Mouse (Mus musculus) thymus, postnatal 4 days (tissue): ENCODE data around the gene Gata3.

Experiments used
- DNase-seq: peaks from one replicate; pipeline ENCODE4 v3.0.0; 2021

The Gata3 gene

GRCm38 (mm10) chr2:9885217-9885770, 4.5 kb downstream of the Gata3 start:
- no peak for DNase-seq

GRCm38 (mm10) chr2:9884533-9885216, 5.2 kb downstream of the Gata3 start:
- no peak for DNase-seq

GRCm38 (mm10) chr2:9883803-9884532, 5.9 kb downstream of the Gata3 start:
- DNase-seq = no peak

GRCm38 (mm10) chr2:9882926-9883802, 6.7 kb downstream of the Gata3 start:
- peak; percentile 59 for DNase-seq

- DNase-seq = peak; percentile 59
Measured at GRCm38 (mm10) chr2:9882371-9882925, 7.4 kb downstream of the Gata3 start.

GRCm38 (mm10) chr2:9881611-9882023, 8.2 kb downstream of the Gata3 start:
- peak; percentile 48 for DNase-seq

- peak; percentile 35 for DNase-seq
Measured at GRCm38 (mm10) chr2:9881051-9881591, 8.7 kb downstream of the Gata3 start, which contains the start of gene 4930412O13Rik. 4930412O13Rik (plus strand) TSS chr2:9881252.

- DNase-seq = no peak
Measured at GRCm38 (mm10) chr2:9880271-9880670, 9.6 kb downstream of the Gata3 start.

- DNase-seq = peak; percentile 96
Measured at GRCm38 (mm10) chr2:9879493-9879892, 10.3 kb downstream of the Gata3 start.

GRCm38 (mm10) chr2:9879092-9879491, 10.7 kb downstream of the Gata3 start:
- DNase-seq = no peak

- DNase-seq = peak; percentile 90
Measured at GRCm38 (mm10) chr2:9878564-9879081, 11.2 kb downstream of the Gata3 start.

GRCm38 (mm10) chr2:9877966-9878563, 11.8 kb downstream of the Gata3 start:
- DNase-seq = peak; percentile 67

- DNase-seq = peak; percentile 69
Measured at GRCm38 (mm10) chr2:9877326-9877690, 12.5 kb downstream of the Gata3 start.

- DNase-seq = peak; percentile 61
Measured at GRCm38 (mm10) chr2:9876621-9877325, 13.1 kb downstream of the Gata3 start.

GRCm38 (mm10) chr2:9875676-9876357, 14.0 kb downstream of the Gata3 start:
- DNase-seq = peak; percentile 67

- DNase-seq = peak; percentile 30
Measured at GRCm38 (mm10) chr2:9875220-9875619, 14.6 kb downstream of the Gata3 start.

- peak; percentile 66 for DNase-seq
Measured at GRCm38 (mm10) chr2:9874467-9875219, 15.2 kb downstream of the Gata3 start.

- peak; percentile 15 for DNase-seq
Measured at GRCm38 (mm10) chr2:9873757-9874156, 16.1 kb downstream of the Gata3 start.

GRCm38 (mm10) chr2:9872682-9873081, 17.2 kb downstream of the Gata3 start:
- DNase-seq = peak; percentile 55

- DNase-seq = peak; percentile 42
Measured at GRCm38 (mm10) chr2:9871798-9872197, 18.0 kb downstream of the Gata3 start.
